Mouse (Mus musculus) heart, embryonic 10.5 days (tissue): ENCODE measurements around the gene Krit1. TPM values are rescaled to one million over a fixed set of nuclear protein-coding genes. Genes with fewer than 3 reads are reported as not detected.
"Not testable (repeated sequence)": the region's sequence is repeated elsewhere in the genome, so short reads cannot be mapped to it uniquely, and the experiment has no call there.

ENCODE experiments used
- DNase-seq: peaks from one replicate; pipeline ENCODE4 v3.0.0-alpha.2; 2017; ENCODE audit warnings: low spot score
- H3K27ac ChIP-seq: fragments of 300-500 bp; sonication (generic); 2 replicates; pipeline ENCODE4 v1.5.1; 2016; ENCODE audit warnings: mild to moderate bottlenecking
- H3K27me3 ChIP-seq: fragments of 300-500 bp; sonication (generic); 2 replicates; pipeline ENCODE4 v1.6.1; 2016; ENCODE audit warnings: mild to moderate bottlenecking; ENCODE audit not compliant: poor library complexity, insufficient read depth, severe bottlenecking
- H3K36me3 ChIP-seq: fragments of 300-500 bp; sonication (generic); 2 replicates; pipeline ENCODE4 v1.6.1; 2016; ENCODE audit warnings: mild to moderate bottlenecking, moderate library complexity
- H3K4me1 ChIP-seq: fragments of 300-500 bp; sonication (generic); 2 replicates; pipeline ENCODE4 v1.6.1; 2016; ENCODE audit warnings: mild to moderate bottlenecking
- H3K4me3 ChIP-seq: fragments of 300-500 bp; sonication (generic); 2 replicates; pipeline ENCODE4 v1.5.1; 2016; ENCODE audit warnings: mild to moderate bottlenecking, moderate library complexity
- H3K9me3 ChIP-seq: fragments of 300-500 bp; sonication (generic); 2 replicates; pipeline ENCODE4 v1.6.1; 2016; ENCODE audit warnings: mild to moderate bottlenecking, moderate library complexity
- WGBS: fragments of 180-500 bp; shearing (Covaris S2); methylation state at CpG from one replicate; pipeline ENCODE4 v1.1.7; 2016; 5-methylcytosine and 5-hydroxymethylcytosine counted together
- polyA plus RNA-seq: library from polyadenylated mRNA; unstranded; fragments of >200 nt; fragmentation: Nextera tagmentation; extraction: Ambion mirVana; gene quantifications from 2 replicates; pipeline ENCODE4 v1.2.1, GENCODE M21; 2016

Gene Krit1
- polyA plus RNA-seq: 44.2 and 45.1 TPM in 2 replicates

- Histone ChIP-seq H3K27me3 (no peaks in the 10 kb centered on the region), H3K4me1 (peaks cover 8% of the 10 kb centered on the region; the same call in 1 of the 2 replicates), H3K27ac (peak within 1 kb of the TSS; percentile 96), H3K4me3 (peak within 1 kb of the TSS; percentile 89), H3K9me3 (no peaks in the 10 kb centered on the region), H3K36me3 (peaks cover 3% of the 10 kb centered on the region; the same call in 1 of the 2 replicates)
- WGBS: under 1% methylated on average over 106 of the region's 109 CpGs
- peak; percentile 94 for DNase-seq
Observed at GRCm38 (mm10) chr5:3802433-3803291, at the start of gene Krit1, which contains the start of gene Ankib1. TSS of gene Krit1 (plus strand) at chr5:3803184. TSS of gene Ankib1 (minus strand) at chr5:3802925.

GRCm38 (mm10) chr5:3771512-3771911 is 31.5 kb upstream of the Krit1 start:
- Histone ChIP-seq H3K27ac (no peak overlapping the region), H3K4me1 (no peaks in the 10 kb centered on the region), H3K4me3 (no peak overlapping the region), H3K27me3 (no peaks in the 10 kb centered on the region), H3K9me3 (no peaks in the 10 kb centered on the region), H3K36me3 (peaks cover 13% of the 10 kb centered on the region; the same call in 1 of the 2 replicates)
- WGBS: 93% methylated on average over 3 of the region's 3 CpGs
- DNase-seq: no peak

- Histone ChIP-seq H3K4me3 (no peak overlapping the region), H3K27me3 (no peaks in the 10 kb centered on the region), H3K4me1 (no peaks in the 10 kb centered on the region), H3K27ac (no peak overlapping the region), H3K9me3 (no peaks in the 10 kb centered on the region), H3K36me3 (peaks cover 8% of the 10 kb centered on the region; the same call in 1 of the 2 replicates)
- DNase-seq: no peak
- WGBS: 75% methylated on average over 3 of the region's 3 CpGs
Observed at GRCm38 (mm10) chr5:3772017-3772416, 31.0 kb upstream of the Krit1 start.

- no peaks in the 10 kb centered on the region for H3K4me1 ChIP-seq
- H3K27me3 ChIP-seq: no peaks in the 10 kb centered on the region
- H3K36me3 ChIP-seq: no peaks in the 10 kb centered on the region
- DNase-seq: no peak
- no peak overlapping the region for H3K27ac ChIP-seq
- no peaks in the 10 kb centered on the region for H3K9me3 ChIP-seq
- H3K4me3 ChIP-seq: no peak overlapping the region
Observed at GRCm38 (mm10) chr5:3782670-3783069, 20.3 kb upstream of the Krit1 start.

GRCm38 (mm10) chr5:3783947-3784681 is 18.9 kb upstream of the Krit1 start:
- no peaks in the 10 kb centered on the region for H3K36me3 ChIP-seq
- no peaks in the 10 kb centered on the region for H3K9me3 ChIP-seq
- H3K27me3 ChIP-seq: no peaks in the 10 kb centered on the region
- H3K4me1 ChIP-seq: no peaks in the 10 kb centered on the region
- DNase-seq: no peak
- WGBS: 91% methylated on average over 2 of the region's 2 CpGs
- no peak overlapping the region for H3K27ac ChIP-seq
- no peak overlapping the region for H3K4me3 ChIP-seq

- Histone ChIP-seq H3K4me1 (no peaks in the 10 kb centered on the region), H3K27ac (no peak overlapping the region), H3K36me3 (no peaks in the 10 kb centered on the region), H3K4me3 (no peak overlapping the region), H3K9me3 (no peaks in the 10 kb centered on the region), H3K27me3 (no peaks in the 10 kb centered on the region)
- DNase-seq: no peak
- 58% methylated on average over 1 of the region's 1 CpGs for WGBS
Observed at GRCm38 (mm10) chr5:3784751-3785496, 18.1 kb upstream of the Krit1 start.

GRCm38 (mm10) chr5:3787548-3787947 is 15.4 kb upstream of the Krit1 start:
- Histone ChIP-seq H3K36me3 (no peaks in the 10 kb centered on the region), H3K27me3 (no peaks in the 10 kb centered on the region), H3K27ac (no peak overlapping the region), H3K4me3 (no peak overlapping the region), H3K4me1 (0 out of 2 replicates have a peak, but pooled peaks cover 2% of the 10 kb centered on the region), H3K9me3 (no peaks in the 10 kb centered on the region)
- DNase-seq: no peak
- 84% methylated on average over 4 of the region's 4 CpGs for WGBS

- no peak overlapping the region for H3K4me3 ChIP-seq
- no peak for DNase-seq
Observed at GRCm38 (mm10) chr5:3791048-3791447, 11.9 kb upstream of the Krit1 start.

GRCm38 (mm10) chr5:3797101-3797500 is 5.9 kb upstream of the Krit1 start:
- not testable (repeated sequence) for H3K9me3 ChIP-seq, H3K4me3 ChIP-seq, DNase-seq, H3K27me3 ChIP-seq, H3K4me1 ChIP-seq, H3K27ac ChIP-seq, H3K36me3 ChIP-seq
- WGBS: 89% methylated on average over 2 of the region's 2 CpGs

More at GRCm38 (mm10) chr5:3791048-3791447, 11.9 kb upstream of the Krit1 start:
- Histone ChIP-seq H3K27me3 (no peaks in the 10 kb centered on the region), H3K27ac (no peak overlapping the region), H3K9me3 (no peaks in the 10 kb centered on the region), H3K36me3 (no peaks in the 10 kb centered on the region), H3K4me1 (0 out of 2 replicates have a peak, but pooled peaks cover 2% of the 10 kb centered on the region)

GRCm38 (mm10) chr5:3798656-3799055 is 4.3 kb upstream of the Krit1 start:
- not testable (repeated sequence) for H3K4me1 ChIP-seq, H3K4me3 ChIP-seq, DNase-seq, H3K27ac ChIP-seq, H3K27me3 ChIP-seq, H3K36me3 ChIP-seq, H3K9me3 ChIP-seq

- 80% methylated on average over 1 of the region's 1 CpGs for WGBS
- no peak for DNase-seq
- Histone ChIP-seq H3K36me3 (no peaks in the 10 kb centered on the region), H3K4me1 (peaks cover 8% of the 10 kb centered on the region; the same call in 1 of the 2 replicates), H3K9me3 (no peaks in the 10 kb centered on the region), H3K27me3 (no peaks in the 10 kb centered on the region), H3K4me3 (no peak overlapping the region), H3K27ac (no peak overlapping the region)
Observed at GRCm38 (mm10) chr5:3800041-3800440, 2.9 kb upstream of the Krit1 start.

- Histone ChIP-seq H3K27me3 (no peaks in the 10 kb centered on the region), H3K36me3 (no peaks in the 10 kb centered on the region), H3K4me1 (peaks cover 8% of the 10 kb centered on the region; the same call in 1 of the 2 replicates), H3K9me3 (no peaks in the 10 kb centered on the region), H3K27ac (no peak overlapping the region), H3K4me3 (no peak overlapping the region)
- DNase-seq: no peak
- WGBS: 80% methylated on average over 4 of the region's 4 CpGs
Observed at GRCm38 (mm10) chr5:3800881-3801280, 2.1 kb upstream of the Krit1 start.
